ENCODE assay signal across 13 mouse cellular contexts in the genomic region with DNA sequence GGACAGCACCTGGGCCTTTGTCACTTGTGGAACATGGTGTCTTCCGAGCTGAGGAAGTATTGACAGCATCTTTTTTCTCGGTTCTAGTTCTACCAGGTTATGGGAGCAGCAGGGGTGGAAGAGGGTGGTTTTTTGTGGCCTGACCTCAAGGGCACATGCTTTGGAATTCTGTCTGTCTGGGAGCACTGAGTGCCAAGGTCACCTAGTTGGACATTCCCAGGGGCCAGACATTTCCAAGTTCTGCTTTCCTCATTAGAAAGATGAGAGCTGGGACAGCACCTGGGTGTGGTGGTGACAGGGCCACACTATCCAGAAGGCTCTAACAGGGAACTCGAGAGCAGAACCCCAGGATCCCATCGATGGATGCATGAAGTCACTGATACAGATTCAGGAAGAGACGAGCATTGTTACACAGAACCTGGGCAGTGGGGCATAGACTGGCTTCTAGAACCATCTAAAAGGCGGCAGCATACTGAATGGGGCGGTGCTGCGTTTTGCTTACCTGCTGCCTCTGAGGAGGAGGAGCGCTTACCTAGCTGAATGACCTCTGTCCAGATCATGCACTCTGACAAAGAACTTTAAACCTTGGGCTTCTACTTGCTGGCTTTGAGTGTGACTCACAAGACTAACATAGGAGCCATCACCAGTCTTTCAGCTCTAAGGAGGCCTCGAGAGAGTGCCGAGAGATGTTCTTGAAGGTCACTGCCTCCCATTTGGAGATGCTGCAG. TPM values are rescaled to one million over a fixed set of nuclear protein-coding genes. Genes with fewer than 3 reads are reported as not detected.
"Had no signal": no experiment of that assay in that cellular context is flagged by ENCODE, and none has a peak within 500 bp of the region (broad histone marks: within the 10 kb centered on the region; RNA-seq: fewer than 3 reads in every experiment).

No protein-coding gene starts in this region.

- H3K9ac ChIP-seq: intestine, embryonic 15.5 days; limb, embryonic 15.5 days; liver, embryonic 14.5 days; midbrain, embryonic 12.5 days; neural tube, embryonic 13.5 days had no signal

- H3K9me3 ChIP-seq: intestine, embryonic 15.5 days; limb, embryonic 15.5 days; midbrain, embryonic 12.5 days; neural tube, embryonic 13.5 days had no signal

- H3K4me2 ChIP-seq: intestine, embryonic 15.5 days; limb, embryonic 15.5 days; midbrain, embryonic 12.5 days; neural tube, embryonic 13.5 days had no signal

- H3K4me3 ChIP-seq: intestine, embryonic 15.5 days; limb, embryonic 15.5 days; midbrain, embryonic 12.5 days; neural tube, embryonic 13.5 days had no signal

- H3K4me1 ChIP-seq: intestine, embryonic 15.5 days; limb, embryonic 15.5 days; midbrain, embryonic 12.5 days had no signal

- DNase-seq: layer of hippocampus, adult 9-11 months; lung, adult 18-20 months; retina, postnatal 1 day; right cerebral cortex, postnatal 14 days; thymus, postnatal 36 days had no signal

- ATAC-seq: intestine, embryonic 15.5 days; midbrain, embryonic 16.5 days had no signal

- H3K27me3 ChIP-seq: intestine, embryonic 15.5 days; limb, embryonic 15.5 days; midbrain, embryonic 12.5 days; neural tube, embryonic 13.5 days had no signal

- H3K27ac ChIP-seq: intestine, embryonic 15.5 days; limb, embryonic 15.5 days; liver, embryonic 14.5 days; midbrain, embryonic 12.5 days; neural tube, embryonic 13.5 days had no signal

RNA-seq across cellular contexts. Expression of a gene that starts 36.3 kb away (rescaled TPM):
- polyA plus RNA-seq: limb, embryonic 11.5 days; limb, embryonic 15.5 days; lung, embryonic 16.5 days had no signal
